Mouse (Mus musculus): ENCODE measurements at regions not wholly inside any gene's neighbourhood (a gene's known extent, or its start where the extent isn't known, plus 50 kb on each side); places are given as distances from the start of the nearest gene placed in this dataset.
"Not testable (repeated sequence)": the region's sequence is repeated elsewhere in the genome, so short reads cannot be mapped to it uniquely, and the experiment has no call there.

- no peak for ATAC-seq
- WGBS: 85% methylated on average over 3 of the region's 3 CpGs
Observed at GRCm38 (mm10) chr15:27094102-27094501, 198.7 kb upstream of the Fbxl7 start.

GRCm38 (mm10) chr15:27095231-27095630 lies 199.9 kb upstream of the Fbxl7 start:
- H3K27ac ChIP-seq (ENCODE audit: low read length): no peak overlapping the region
- H3K4me3 ChIP-seq (ENCODE audit: low read depth, low read length): no peak overlapping the region
- WGBS: 87% methylated on average over 9 of the region's 9 CpGs
- no peak for ATAC-seq
- H3K4me1 ChIP-seq (ENCODE audit: control insufficient read depth, insufficient read depth, low read length): no peaks in the 10 kb centered on the region
- H3K9me3 ChIP-seq (replicated peaks; ENCODE audit: control insufficient read depth, low read length, poor library complexity, severe bottlenecking): no peaks in the 10 kb centered on the region
- H3K36me3 ChIP-seq (ENCODE audit: control insufficient read depth, insufficient read depth, low read length): no peaks in the 10 kb centered on the region
- no peak overlapping the region for H3K4me2 ChIP-seq (ENCODE audit: low read length)
- H3K27me3 ChIP-seq (ENCODE audit: control insufficient read depth, insufficient read depth, low read depth, low read length): no peaks in the 10 kb centered on the region
- no peak overlapping the region for H3K9ac ChIP-seq (ENCODE audit: low read depth, low read length)

More at GRCm38 (mm10) chr15:27094102-27094501, 198.7 kb upstream of the Fbxl7 start:
- Histone ChIP-seq H3K27me3 (ENCODE audit: control insufficient read depth, insufficient read depth, low read depth, low read length) (no peaks in the 10 kb centered on the region), H3K4me2 (ENCODE audit: low read length) (no peak overlapping the region), H3K4me3 (ENCODE audit: low read depth, low read length) (no peak overlapping the region), H3K9me3 (replicated peaks; ENCODE audit: control insufficient read depth, low read length, poor library complexity, severe bottlenecking) (no peaks in the 10 kb centered on the region), H3K27ac (ENCODE audit: low read length) (no peak overlapping the region), H3K36me3 (ENCODE audit: control insufficient read depth, insufficient read depth, low read length) (no peaks in the 10 kb centered on the region), H3K4me1 (ENCODE audit: control insufficient read depth, insufficient read depth, low read length) (no peaks in the 10 kb centered on the region), H3K9ac (ENCODE audit: low read depth, low read length) (no peak overlapping the region)

- not testable (repeated sequence) for H3K4me1 ChIP-seq (ENCODE audit: control insufficient read depth, insufficient read depth, low read length); H3K9ac ChIP-seq (ENCODE audit: low read depth, low read length); H3K27ac ChIP-seq (ENCODE audit: low read length); H3K36me3 ChIP-seq (ENCODE audit: control insufficient read depth, insufficient read depth, low read length); H3K9me3 ChIP-seq (replicated peaks; ENCODE audit: control insufficient read depth, low read length, poor library complexity, severe bottlenecking); H3K27me3 ChIP-seq (ENCODE audit: control insufficient read depth, insufficient read depth, low read depth, low read length); H3K4me3 ChIP-seq (ENCODE audit: low read depth, low read length); ATAC-seq; H3K4me2 ChIP-seq (ENCODE audit: low read length)
- WGBS: 87% methylated on average over 2 of the region's 2 CpGs
Observed at GRCm38 (mm10) chr15:27101610-27102009, 206.2 kb upstream of the Fbxl7 start.

- H3K9me3 ChIP-seq (replicated peaks; ENCODE audit: control insufficient read depth, low read length, poor library complexity, severe bottlenecking): no peaks in the 10 kb centered on the region
- H3K4me1 ChIP-seq (ENCODE audit: control insufficient read depth, insufficient read depth, low read length): no peaks in the 10 kb centered on the region
- H3K4me2 ChIP-seq (ENCODE audit: low read length): no peak overlapping the region
- H3K9ac ChIP-seq (ENCODE audit: low read depth, low read length): no peak overlapping the region
- no peaks in the 10 kb centered on the region for H3K36me3 ChIP-seq (ENCODE audit: control insufficient read depth, insufficient read depth, low read length)
- H3K27me3 ChIP-seq (ENCODE audit: control insufficient read depth, insufficient read depth, low read depth, low read length): no peaks in the 10 kb centered on the region
- no peak for ATAC-seq
- H3K27ac ChIP-seq (ENCODE audit: low read length): no peak overlapping the region
- H3K4me3 ChIP-seq (ENCODE audit: low read depth, low read length): no peak overlapping the region
- 94% methylated on average over 3 of the region's 3 CpGs for WGBS
Observed at GRCm38 (mm10) chr15:27109130-27109529, 213.8 kb upstream of the Fbxl7 start.

GRCm38 (mm10) chr15:27129697-27130096 lies 234.3 kb upstream of the Fbxl7 start:
- no peak for ATAC-seq
- H3K36me3 ChIP-seq (ENCODE audit: control insufficient read depth, insufficient read depth, low read length): no peaks in the 10 kb centered on the region
- H3K9me3 ChIP-seq (replicated peaks; ENCODE audit: control insufficient read depth, low read length, poor library complexity, severe bottlenecking): no peaks in the 10 kb centered on the region
- 60% methylated on average over 1 of the region's 1 CpGs for WGBS
- peaks cover 8% of the 10 kb centered on the region for H3K4me1 ChIP-seq (ENCODE audit: control insufficient read depth, insufficient read depth, low read length)
- H3K27ac ChIP-seq (ENCODE audit: low read length): no peak overlapping the region
- no peaks in the 10 kb centered on the region for H3K27me3 ChIP-seq (ENCODE audit: control insufficient read depth, insufficient read depth, low read depth, low read length)
- H3K4me3 ChIP-seq (ENCODE audit: low read depth, low read length): no peak overlapping the region
- H3K4me2 ChIP-seq (ENCODE audit: low read length): no peak overlapping the region
- no peak overlapping the region for H3K9ac ChIP-seq (ENCODE audit: low read depth, low read length)

DNA sequence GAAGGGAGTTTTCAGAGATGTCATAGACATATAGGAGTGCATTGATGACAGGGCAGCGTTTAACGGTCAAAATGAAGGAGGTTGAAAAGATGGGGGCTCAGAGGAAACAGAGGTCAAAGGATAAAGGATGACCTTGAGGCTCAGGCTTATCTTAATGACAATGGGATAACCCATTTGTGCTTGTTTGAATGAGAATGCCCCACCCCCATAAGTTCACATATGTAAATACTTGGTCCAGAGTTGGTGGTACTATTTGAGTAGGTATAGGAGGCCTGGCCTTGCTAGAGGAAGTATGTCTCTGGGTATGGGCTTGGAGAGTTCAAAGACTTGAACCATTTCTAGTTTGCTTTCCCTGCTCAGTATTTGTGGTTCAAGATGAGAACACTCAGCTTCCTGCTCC lies 237.4 kb upstream of the Fbxl7 start:
- no peaks in the 10 kb centered on the region for H3K4me1 ChIP-seq (ENCODE audit: control insufficient read depth, insufficient read depth, low read length)
- H3K36me3 ChIP-seq (ENCODE audit: control insufficient read depth, insufficient read depth, low read length): no peaks in the 10 kb centered on the region
- no peak for ATAC-seq
- H3K9ac ChIP-seq (ENCODE audit: low read depth, low read length): no peak overlapping the region
- no peaks in the 10 kb centered on the region for H3K9me3 ChIP-seq (replicated peaks; ENCODE audit: control insufficient read depth, low read length, poor library complexity, severe bottlenecking)
- WGBS: 66% methylated on average over 2 of the region's 2 CpGs
- no peak overlapping the region for H3K27ac ChIP-seq (ENCODE audit: low read length)
- H3K4me3 ChIP-seq (ENCODE audit: low read depth, low read length): no peak overlapping the region
- no peak overlapping the region for H3K4me2 ChIP-seq (ENCODE audit: low read length)
- H3K27me3 ChIP-seq (ENCODE audit: control insufficient read depth, insufficient read depth, low read depth, low read length): no peaks in the 10 kb centered on the region

DNA sequence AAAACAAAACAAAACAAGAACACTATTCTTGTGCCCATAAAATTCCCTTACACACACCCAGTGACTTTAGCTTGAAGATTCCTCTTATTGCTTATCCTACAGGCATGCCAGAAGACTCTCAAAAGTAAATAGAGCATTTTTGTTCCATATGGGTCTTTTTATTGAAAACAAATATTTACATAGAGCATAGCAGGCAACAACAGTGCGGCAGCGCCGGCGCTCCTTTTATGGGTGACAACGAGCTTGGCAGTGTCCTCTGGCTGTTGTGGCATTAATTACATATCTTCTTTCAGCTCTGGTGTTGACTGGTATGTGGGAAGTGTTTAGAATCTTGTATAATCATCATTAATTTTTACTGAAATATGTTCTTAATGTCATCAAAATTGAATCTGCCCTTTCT lies 242.2 kb upstream of the Fbxl7 start:
- Histone ChIP-seq H3K9ac (ENCODE audit: low read depth, low read length) (no peak overlapping the region), H3K4me3 (ENCODE audit: low read depth, low read length) (no peak overlapping the region), H3K4me1 (ENCODE audit: control insufficient read depth, insufficient read depth, low read length) (no peaks in the 10 kb centered on the region), H3K9me3 (replicated peaks; ENCODE audit: control insufficient read depth, low read length, poor library complexity, severe bottlenecking) (no peaks in the 10 kb centered on the region), H3K27me3 (ENCODE audit: control insufficient read depth, insufficient read depth, low read depth, low read length) (no peaks in the 10 kb centered on the region), H3K4me2 (ENCODE audit: low read length) (no peak overlapping the region), H3K27ac (ENCODE audit: low read length) (no peak overlapping the region), H3K36me3 (ENCODE audit: control insufficient read depth, insufficient read depth, low read length) (no peaks in the 10 kb centered on the region)
- WGBS: 87% methylated on average over 5 of the region's 5 CpGs
- no peak for ATAC-seq

DNA sequence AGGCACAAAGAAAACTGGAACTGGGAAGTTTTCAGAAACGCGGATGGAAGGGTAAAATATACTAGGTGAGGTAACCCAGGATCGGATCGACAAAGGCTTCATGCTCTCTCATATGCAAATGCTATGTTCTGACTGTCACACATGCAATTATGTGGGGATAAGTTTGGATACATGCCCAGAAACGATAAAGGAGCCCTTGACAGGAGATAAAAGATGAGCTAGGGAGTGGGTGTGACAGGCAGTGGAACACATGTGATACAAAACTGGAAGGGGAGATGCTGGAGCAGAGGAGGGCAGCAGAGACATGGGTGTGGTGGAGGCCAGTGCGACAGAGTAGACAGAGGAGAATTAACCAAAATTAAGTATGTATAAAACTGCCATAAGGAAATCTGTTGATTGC lies 250.5 kb upstream of the Fbxl7 start:
- Histone ChIP-seq H3K27me3 (ENCODE audit: control insufficient read depth, insufficient read depth, low read depth, low read length) (no peaks in the 10 kb centered on the region), H3K9ac (ENCODE audit: low read depth, low read length) (no peak overlapping the region), H3K4me3 (ENCODE audit: low read depth, low read length) (no peak overlapping the region), H3K27ac (ENCODE audit: low read length) (no peak overlapping the region), H3K36me3 (ENCODE audit: control insufficient read depth, insufficient read depth, low read length) (no peaks in the 10 kb centered on the region), H3K4me2 (ENCODE audit: low read length) (no peak overlapping the region), H3K4me1 (ENCODE audit: control insufficient read depth, insufficient read depth, low read length) (no peaks in the 10 kb centered on the region), H3K9me3 (replicated peaks; ENCODE audit: control insufficient read depth, low read length, poor library complexity, severe bottlenecking) (no peaks in the 10 kb centered on the region)
- ATAC-seq: no peak
- 55% methylated on average over 6 of the region's 6 CpGs for WGBS

GRCm38 (mm10) chr15:27160986-27161385 lies 265.6 kb upstream of the Fbxl7 start:
- no peak overlapping the region for H3K4me3 ChIP-seq (ENCODE audit: low read depth, low read length)
- WGBS: 72% methylated on average over 5 of the region's 5 CpGs

GRCm38 (mm10) chr15:27167484-27167883 lies 272.1 kb upstream of the Fbxl7 start:
- no peak for ATAC-seq
- Histone ChIP-seq H3K36me3 (ENCODE audit: control insufficient read depth, insufficient read depth, low read length) (no peaks in the 10 kb centered on the region), H3K9me3 (replicated peaks; ENCODE audit: control insufficient read depth, low read length, poor library complexity, severe bottlenecking) (no peaks in the 10 kb centered on the region), H3K27ac (ENCODE audit: low read length) (no peak overlapping the region), H3K4me1 (ENCODE audit: control insufficient read depth, insufficient read depth, low read length) (no peaks in the 10 kb centered on the region), H3K9ac (ENCODE audit: low read depth, low read length) (no peak overlapping the region), H3K4me3 (ENCODE audit: low read depth, low read length) (no peak overlapping the region), H3K4me2 (ENCODE audit: low read length) (no peak overlapping the region), H3K27me3 (ENCODE audit: control insufficient read depth, insufficient read depth, low read depth, low read length) (no peaks in the 10 kb centered on the region)
- 97% methylated on average over 1 of the region's 1 CpGs for WGBS

More at GRCm38 (mm10) chr15:27160986-27161385, 265.6 kb upstream of the Fbxl7 start:
- H3K27me3 ChIP-seq (ENCODE audit: control insufficient read depth, insufficient read depth, low read depth, low read length): no peaks in the 10 kb centered on the region
- H3K27ac ChIP-seq (ENCODE audit: low read length): no peak overlapping the region
- no peak overlapping the region for H3K4me2 ChIP-seq (ENCODE audit: low read length)
- no peaks in the 10 kb centered on the region for H3K9me3 ChIP-seq (replicated peaks; ENCODE audit: control insufficient read depth, low read length, poor library complexity, severe bottlenecking)
- H3K9ac ChIP-seq (ENCODE audit: low read depth, low read length): no peak overlapping the region
- no peaks in the 10 kb centered on the region for H3K4me1 ChIP-seq (ENCODE audit: control insufficient read depth, insufficient read depth, low read length)
- ATAC-seq: no peak
- no peaks in the 10 kb centered on the region for H3K36me3 ChIP-seq (ENCODE audit: control insufficient read depth, insufficient read depth, low read length)

Measured in midbrain, embryonic 16.5 days (tissue).